Mouse (Mus musculus) megakaryocyte, embryonic 14.5 days (primary cell): ENCODE data around the gene Gpx4. TPM values are rescaled to one million over a fixed set of nuclear protein-coding genes. Genes with fewer than 3 reads are reported as not detected.
A peak's percentile ranks its signal among the peaks of the same experiment; 100 is the strongest.

Experiments used
- H3K27me3 ChIP-seq: replicated peaks from 2 replicates; pipeline ENCODE3; 2012; ENCODE audit warnings: inconsistent platforms
- H3K36me3 ChIP-seq: replicated peaks from 2 replicates; pipeline ENCODE3; 2012; ENCODE audit warnings: low read length, inconsistent platforms, mixed read lengths
- H3K4me1 ChIP-seq: 2 replicates; pipeline ENCODE4 v1.6.1; 2012; ENCODE audit warnings: inconsistent platforms
- H3K4me3 ChIP-seq: replicated peaks from 2 replicates; pipeline ENCODE3; 2012; ENCODE audit warnings: moderate library complexity, mild to moderate bottlenecking, inconsistent platforms
- H3K9me3 ChIP-seq: 2 replicates; pipeline ENCODE4 v1.6.1; 2012; ENCODE audit warnings: inconsistent platforms
- FLI1 ChIP-seq: IDR thresholded peaks from 2 replicates; pipeline ENCODE4 v1.6.1; 2012; ENCODE audit warnings: low read length, inconsistent platforms, mixed read lengths
- GATA1 ChIP-seq: IDR thresholded peaks from 3 replicates; pipeline ENCODE4 v1.6.1; 2012; ENCODE audit warnings: mixed read lengths, low read length, inconsistent platforms, borderline replicate concordance
- polyA plus RNA-seq: library from polyadenylated mRNA; stranded (reverse); fragments of >175 nt; gene quantifications from 2 replicates; pipeline ENCODE4 v1.2.3, GENCODE M21; 2012; ENCODE audit warnings: low replicate concordance; ENCODE audit not compliant: insufficient read depth

The Gpx4 gene
- polyA plus RNA-seq, 1 experiment = 9,172 TPM

GRCm38 (mm10) chr10:80022806-80023205 is 24.2 kb upstream of the Gpx4 start:
- H3K4me3 ChIP-seq = peak overlapping the region; percentile 80
- no peaks in the 10 kb centered on the region for H3K27me3 ChIP-seq
- no peak for TF ChIP-seq GATA1
- no peak for TF ChIP-seq FLI1
- no peaks in the 10 kb centered on the region for H3K9me3 ChIP-seq
- peaks cover 96% of the 10 kb centered on the region for H3K36me3 ChIP-seq
- H3K4me1 ChIP-seq = peaks cover 97% of the 10 kb centered on the region

GRCm38 (mm10) chr10:80023758-80024157 is 23.2 kb upstream of the Gpx4 start:
- Histone ChIP-seq H3K36me3 (peaks cover 99% of the 10 kb centered on the region), H3K4me1 (peaks cover 100% of the 10 kb centered on the region), H3K27me3 (no peaks in the 10 kb centered on the region), H3K4me3 (peak overlapping the region; percentile 89), H3K9me3 (no peaks in the 10 kb centered on the region)
- TF ChIP-seq FLI1 = no peak
- TF ChIP-seq GATA1 = no peak

GRCm38 (mm10) chr10:80024229-80025043 is 22.5 kb upstream of the Gpx4 start:
- Histone ChIP-seq H3K4me1 (peaks cover 100% of the 10 kb centered on the region), H3K4me3 (peak overlapping the region; percentile 89), H3K36me3 (peaks cover 100% of the 10 kb centered on the region)

GRCm38 (mm10) chr10:80025044-80025347 is 22.0 kb upstream of the Gpx4 start:
- TF ChIP-seq GATA1 = no peak
- peak overlapping the region; percentile 89 for H3K4me3 ChIP-seq
- peaks cover 99% of the 10 kb centered on the region for H3K4me1 ChIP-seq
- peaks cover 99% of the 10 kb centered on the region for H3K36me3 ChIP-seq
- H3K9me3 ChIP-seq = no peaks in the 10 kb centered on the region
- H3K27me3 ChIP-seq = no peaks in the 10 kb centered on the region

More at GRCm38 (mm10) chr10:80024229-80025043, 22.5 kb upstream of the Gpx4 start:
- no peaks in the 10 kb centered on the region for H3K9me3 ChIP-seq
- no peaks in the 10 kb centered on the region for H3K27me3 ChIP-seq
- TF ChIP-seq GATA1 (no peak), FLI1 (no peak)

GRCm38 (mm10) chr10:80025463-80025862 is 21.5 kb upstream of the Gpx4 start:
- Histone ChIP-seq H3K4me1 (peaks cover 99% of the 10 kb centered on the region), H3K27me3 (no peaks in the 10 kb centered on the region), H3K4me3 (peak overlapping the region; percentile 80), H3K9me3 (no peaks in the 10 kb centered on the region), H3K36me3 (peaks cover 99% of the 10 kb centered on the region)
- TF ChIP-seq GATA1 = no peak
- TF ChIP-seq FLI1 = no peak

GRCm38 (mm10) chr10:80025889-80026288 is 21.1 kb upstream of the Gpx4 start:
- Histone ChIP-seq H3K9me3 (no peaks in the 10 kb centered on the region), H3K4me3 (peak overlapping the region; percentile 80), H3K27me3 (no peaks in the 10 kb centered on the region), H3K36me3 (peaks cover 99% of the 10 kb centered on the region), H3K4me1 (peaks cover 99% of the 10 kb centered on the region)
- no peak for TF ChIP-seq FLI1

- no peaks in the 10 kb centered on the region for H3K9me3 ChIP-seq
- no peaks in the 10 kb centered on the region for H3K27me3 ChIP-seq
- H3K4me3 ChIP-seq = peak overlapping the region; percentile 79
- peaks cover 99% of the 10 kb centered on the region for H3K36me3 ChIP-seq
- TF ChIP-seq GATA1 = no peak
- no peak for TF ChIP-seq FLI1
- H3K4me1 ChIP-seq = peaks cover 99% of the 10 kb centered on the region
Measured at GRCm38 (mm10) chr10:80027681-80028520, 19.1 kb upstream of the Gpx4 start.

GRCm38 (mm10) chr10:80028521-80028846 is 18.5 kb upstream of the Gpx4 start:
- Histone ChIP-seq H3K4me3 (peak overlapping the region; percentile 76), H3K36me3 (peaks cover 99% of the 10 kb centered on the region), H3K9me3 (no peaks in the 10 kb centered on the region), H3K4me1 (peaks cover 99% of the 10 kb centered on the region), H3K27me3 (no peaks in the 10 kb centered on the region)
- TF ChIP-seq GATA1 (no peak), FLI1 (no peak)

- H3K36me3 ChIP-seq = peaks cover 99% of the 10 kb centered on the region
- H3K9me3 ChIP-seq = no peaks in the 10 kb centered on the region
- peaks cover 99% of the 10 kb centered on the region for H3K4me1 ChIP-seq
Measured at GRCm38 (mm10) chr10:80030191-80030590, 16.8 kb upstream of the Gpx4 start.

GRCm38 (mm10) chr10:80030736-80031135 is 16.2 kb upstream of the Gpx4 start:
- Histone ChIP-seq H3K4me3 (peak overlapping the region; percentile 83), H3K36me3 (peaks cover 99% of the 10 kb centered on the region), H3K4me1 (peaks cover 99% of the 10 kb centered on the region), H3K9me3 (no peaks in the 10 kb centered on the region), H3K27me3 (no peaks in the 10 kb centered on the region)
- TF ChIP-seq GATA1 = no peak
- no peak for TF ChIP-seq FLI1

More at GRCm38 (mm10) chr10:80030191-80030590, 16.8 kb upstream of the Gpx4 start:
- no peak for TF ChIP-seq GATA1
- no peak for TF ChIP-seq FLI1
- H3K4me3 ChIP-seq = peak overlapping the region; percentile 83
- no peaks in the 10 kb centered on the region for H3K27me3 ChIP-seq
